Comparison of ENCODE assay signal across 27 mouse cellular contexts in the genomic region with DNA sequence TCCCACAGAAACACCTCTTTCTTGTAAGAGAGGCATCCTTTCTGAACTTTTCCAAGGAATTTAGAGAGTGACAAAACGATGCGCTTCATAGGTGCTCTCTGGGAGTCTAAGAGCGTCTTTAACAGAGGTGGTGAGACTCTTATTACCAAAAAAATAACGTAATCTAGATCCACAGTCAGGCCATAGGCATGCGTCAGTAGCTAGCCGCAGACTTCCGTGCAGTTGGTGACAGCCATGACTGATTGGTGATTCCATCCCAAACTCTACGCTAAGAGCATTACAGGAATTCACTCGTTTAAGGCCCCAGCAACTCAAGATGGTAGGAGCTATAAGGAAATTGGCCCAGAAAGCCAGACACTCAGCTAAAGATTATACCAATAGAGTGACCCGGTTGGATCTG.
DNase-seq lines count a peak whose midpoint lies in the region; ATAC-seq lines count a peak whose summit lies in the region.
"Had no signal": no experiment of that assay in that cellular context is flagged by ENCODE, and none has a peak within 500 bp of the region (broad histone marks: within the 10 kb centered on the region; RNA-seq: fewer than 3 reads in every experiment).

No protein-coding gene starts in this region.

- 0 out of 2 replicates have a peak overlapping the region, but pooled peaks have one; percentile 4 for H3K4me2 ChIP-seq in heart, embryonic 14.5 days (ENCODE audit: low read length)
- no peak overlapping the region for H3K4me2 ChIP-seq in midbrain, embryonic 14.5 days (ENCODE audit: low read length)
- H3K4me2 ChIP-seq in neural tube, embryonic 15.5 days: no peak overlapping the region
- H3K4me2 ChIP-seq: intestine, embryonic 15.5 days; limb, embryonic 15.5 days; liver, embryonic 13.5 days; neural tube, embryonic 12.5 days; stomach, embryonic 15.5 days had no signal

- peaks cover 28% of the 10 kb centered on the region for H3K27me3 ChIP-seq in heart, embryonic 14.5 days (ENCODE audit: control insufficient read depth, insufficient read depth, low read length)
- H3K27me3 ChIP-seq in midbrain, embryonic 10.5 days (ENCODE audit: low read depth, poor library complexity, severe bottlenecking): peaks cover 25% of the 10 kb centered on the region
- no peaks in the 10 kb centered on the region for H3K27me3 ChIP-seq in midbrain, embryonic 14.5 days (ENCODE audit: control insufficient read depth, insufficient read depth, low read length)
- no peaks in the 10 kb centered on the region for H3K27me3 ChIP-seq in neural tube, embryonic 15.5 days (replicated peaks)
- H3K27me3 ChIP-seq: intestine, embryonic 15.5 days; limb, embryonic 15.5 days; neural tube, embryonic 12.5 days; stomach, embryonic 15.5 days had no signal

- H3K4me3 ChIP-seq in heart, embryonic 14.5 days (ENCODE audit: control insufficient read depth in 1 of 2, insufficient read depth in 1 of 2, low read depth in 1 of 2, low read length in 2 of 2): no peak overlapping the region
- H3K4me3 ChIP-seq in midbrain, embryonic 10.5 days: no peak overlapping the region
- H3K4me3 ChIP-seq in midbrain, embryonic 14.5 days (replicated peaks; ENCODE audit: low read depth, low read length): no peak overlapping the region
- no peak overlapping the region for H3K4me3 ChIP-seq in neural tube, embryonic 15.5 days (replicated peaks)
- H3K4me3 ChIP-seq: intestine, embryonic 15.5 days; limb, embryonic 15.5 days; liver, embryonic 13.5 days; neural tube, embryonic 12.5 days; stomach, embryonic 15.5 days had no signal

- H3K4me1 ChIP-seq in heart, embryonic 14.5 days (ENCODE audit: control insufficient read depth in 2 of 2, insufficient read depth in 2 of 2, low read length in 2 of 2): peaks cover 13 to 14% of the 10 kb centered on the region in 2 experiments
- H3K4me1 ChIP-seq in midbrain, embryonic 10.5 days: peaks cover 56% of the 10 kb centered on the region
- peaks cover 39% of the 10 kb centered on the region for H3K4me1 ChIP-seq in midbrain, embryonic 14.5 days (ENCODE audit: control insufficient read depth, insufficient read depth, low read length)
- H3K4me1 ChIP-seq in neural tube, embryonic 15.5 days: peaks cover 31% of the 10 kb centered on the region

- H3K27ac ChIP-seq in heart, embryonic 14.5 days (replicated peaks in 1 of 2; ENCODE audit: control insufficient read depth in 1 of 2, insufficient read depth in 1 of 2, low read depth in 2 of 2, low read length in 2 of 2): no peak overlapping the region; a peak in 1 of 4 replicates
- H3K27ac ChIP-seq in midbrain, embryonic 10.5 days (replicated peaks): peak overlapping the region; percentile 79; the same call in 1 of the 2 replicates
- no peak overlapping the region for H3K27ac ChIP-seq in midbrain, embryonic 14.5 days (replicated peaks; ENCODE audit: low read depth, low read length)
- no peak overlapping the region for H3K27ac ChIP-seq in neural tube, embryonic 15.5 days (replicated peaks)
- H3K27ac ChIP-seq: hindbrain, postnatal 0 days; intestine, embryonic 15.5 days; limb, embryonic 15.5 days; liver, embryonic 13.5 days; neural tube, embryonic 12.5 days; stomach, embryonic 15.5 days had no signal

- H3K36me3 ChIP-seq in heart, embryonic 14.5 days (ENCODE audit: control insufficient read depth, insufficient read depth, low read length): no peaks in the 10 kb centered on the region
- no peaks in the 10 kb centered on the region for H3K36me3 ChIP-seq in midbrain, embryonic 10.5 days
- H3K36me3 ChIP-seq in midbrain, embryonic 14.5 days (ENCODE audit: control insufficient read depth, insufficient read depth, low read length): no peaks in the 10 kb centered on the region
- no peaks in the 10 kb centered on the region for H3K36me3 ChIP-seq in neural tube, embryonic 15.5 days
- H3K36me3 ChIP-seq: G1E; intestine, embryonic 15.5 days; limb, embryonic 15.5 days; liver, embryonic 13.5 days; neural tube, embryonic 12.5 days; stomach, embryonic 15.5 days had no signal

- peak; percentile 37 for DNase-seq in embryo, embryonic 10 days (ENCODE audit: low spot score)
- no peak for DNase-seq in embryo, embryonic 9.5 days (ENCODE audit: extremely low spot score)
- DNase-seq in heart, adult 11 months: no peak
- no peak for DNase-seq in midbrain, embryonic 10.5 days (ENCODE audit: low spot score)
- no peak for DNase-seq in midbrain, embryonic 14.5 days
- DNase-seq: adrenal gland, adult 8-10 months; cerebellum, adult 8-10 months; cerebellum, postnatal 25 days; gastrocnemius, postnatal 14 days; kidney, adult 2 months; kidney, postnatal 36 days; layer of hippocampus, postnatal 36 days; left cerebral cortex, postnatal 4 days; liver, embryonic 13.5 days; lung, adult 18-20 months; right cerebral cortex, postnatal 4 days; thymus, postnatal 14 days had no signal

- no peak for ATAC-seq in heart, embryonic 14.5 days (ENCODE audit: insufficient number of reproducible peaks, insufficient read depth, low FRiP score, low read depth)
- ATAC-seq in midbrain, embryonic 14.5 days (ENCODE audit: low FRiP score, low TSS enrichment): no peak
- ATAC-seq in neural tube, embryonic 15.5 days (ENCODE audit: low FRiP score): no peak
- ATAC-seq: forebrain, embryonic 14.5 days; hindbrain, postnatal 0 days; intestine, embryonic 15.5 days; midbrain, embryonic 16.5 days had no signal

- H3K9me3 ChIP-seq in heart, embryonic 14.5 days (ENCODE audit: control insufficient read depth, low read length): no peaks in the 10 kb centered on the region
- H3K9me3 ChIP-seq in midbrain, embryonic 10.5 days (replicated peaks): no peaks in the 10 kb centered on the region
- no peaks in the 10 kb centered on the region for H3K9me3 ChIP-seq in midbrain, embryonic 14.5 days (ENCODE audit: control insufficient read depth, low read length)
- no peaks in the 10 kb centered on the region for H3K9me3 ChIP-seq in neural tube, embryonic 15.5 days (replicated peaks)
- H3K9me3 ChIP-seq: intestine, embryonic 15.5 days; limb, embryonic 15.5 days; liver, embryonic 13.5 days; stomach, embryonic 15.5 days had no signal

- no peak overlapping the region for H3K9ac ChIP-seq in heart, embryonic 14.5 days (ENCODE audit: low read length)
- H3K9ac ChIP-seq in midbrain, embryonic 14.5 days (replicated peaks; ENCODE audit: low read length): no peak overlapping the region
- H3K9ac ChIP-seq in neural tube, embryonic 15.5 days (replicated peaks): no peak overlapping the region
- H3K9ac ChIP-seq: intestine, embryonic 15.5 days; limb, embryonic 15.5 days; liver, embryonic 13.5 days; neural tube, embryonic 12.5 days; stomach, embryonic 15.5 days had no signal

- 55% methylated on average over 10 of the region's 10 CpGs for WGBS in heart, embryonic 14.5 days
- WGBS in midbrain, embryonic 10.5 days: 91% methylated on average over 10 of the region's 10 CpGs
- WGBS in midbrain, embryonic 14.5 days: 78% methylated on average over 10 of the region's 10 CpGs
- WGBS in neural tube, embryonic 15.5 days: 77% methylated on average over 10 of the region's 10 CpGs
